Mouse (Mus musculus): ENCODE results near the gene Myo5c. TPM values are rescaled to one million over a fixed set of nuclear protein-coding genes. Genes with fewer than 3 reads are reported as not detected.

The Myo5c gene
- polyA plus RNA-seq, 1 experiment from 2014 or later, result 0.21 TPM

GRCm38 (mm10) chr9:75287636-75288035, 55.8 kb downstream of the Myo5c start:
- H3K36me3 ChIP-seq (ENCODE audit: poor library complexity, severe bottlenecking), result no peaks in the 10 kb centered on the region
- no peak for ATAC-seq
- no peak overlapping the region for H3K4me2 ChIP-seq
- H3K27me3 ChIP-seq, result no peaks in the 10 kb centered on the region
- no peak overlapping the region for H3K4me3 ChIP-seq
- no peaks in the 10 kb centered on the region for H3K9me3 ChIP-seq (replicated peaks)
- H3K27ac ChIP-seq, result no peak overlapping the region
- WGBS, result 72% methylated on average over 6 of the region's 6 CpGs
- no peaks in the 10 kb centered on the region for H3K4me1 ChIP-seq
- H3K9ac ChIP-seq, result no peak overlapping the region

DNA sequence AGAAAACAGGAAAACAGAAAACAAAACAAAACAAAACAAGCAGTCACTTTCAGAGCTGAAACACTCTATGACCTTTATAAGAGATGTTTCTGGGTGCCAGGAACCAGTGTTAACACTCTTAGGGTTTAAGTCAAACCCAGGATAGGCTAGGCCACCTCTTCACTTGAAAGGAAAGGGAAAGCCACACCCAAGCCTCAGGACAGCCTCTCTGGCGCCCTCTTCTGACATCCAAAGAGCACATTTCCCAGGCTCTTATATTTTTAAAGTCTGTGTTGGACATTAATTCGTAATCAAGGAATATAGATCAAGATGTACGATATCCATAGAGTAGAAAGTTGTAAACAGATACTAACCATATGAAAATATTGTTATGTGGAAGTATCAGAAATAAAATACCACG, 57.7 kb downstream of the Myo5c start:
- H3K9me3 ChIP-seq (replicated peaks), result no peaks in the 10 kb centered on the region
- ATAC-seq, result no peak
- H3K9ac ChIP-seq, result no peak overlapping the region
- H3K4me3 ChIP-seq, result no peak overlapping the region
- H3K4me2 ChIP-seq, result no peak overlapping the region
- H3K4me1 ChIP-seq, result no peaks in the 10 kb centered on the region
- no peaks in the 10 kb centered on the region for H3K36me3 ChIP-seq (ENCODE audit: poor library complexity, severe bottlenecking)
- 49% methylated on average over 4 of the region's 4 CpGs for WGBS
- H3K27me3 ChIP-seq, result no peaks in the 10 kb centered on the region
- no peak overlapping the region for H3K27ac ChIP-seq

DNA sequence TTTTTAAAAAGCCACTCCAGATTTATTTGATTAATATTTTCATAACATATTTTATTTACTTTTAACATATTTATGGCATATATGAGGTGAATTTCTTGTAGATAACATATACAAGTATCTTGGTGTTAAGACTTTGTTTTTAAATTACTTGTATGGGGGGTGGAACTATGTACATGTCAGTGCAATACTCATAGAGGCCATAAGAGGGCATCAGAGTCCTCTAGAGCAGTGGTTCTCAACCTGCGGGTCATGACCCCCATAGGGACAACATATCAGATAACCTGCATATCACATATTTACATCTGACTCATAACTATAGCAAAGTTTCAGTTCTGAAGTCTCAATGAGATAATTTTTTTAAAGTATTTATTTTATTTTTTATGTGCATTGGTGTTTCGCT, 67.5 kb downstream of the Myo5c start:
- H3K36me3 ChIP-seq (ENCODE audit: poor library complexity, severe bottlenecking), result no peaks in the 10 kb centered on the region
- H3K4me2 ChIP-seq, result no peak overlapping the region
- no peak for ATAC-seq
- H3K9ac ChIP-seq, result no peak overlapping the region
- H3K27ac ChIP-seq, result no peak overlapping the region
- 85% methylated on average over 2 of the region's 2 CpGs for WGBS
- H3K27me3 ChIP-seq, result no peaks in the 10 kb centered on the region
- 0 out of 2 replicates have a peak, but pooled peaks cover 3% of the 10 kb centered on the region for H3K4me1 ChIP-seq
- H3K4me3 ChIP-seq, result no peak overlapping the region
- no peaks in the 10 kb centered on the region for H3K9me3 ChIP-seq (replicated peaks)

GRCm38 (mm10) chr9:75303033-75303432, 71.2 kb downstream of the Myo5c start:
- H3K4me2 ChIP-seq, result no peak overlapping the region
- no peaks in the 10 kb centered on the region for H3K9me3 ChIP-seq (replicated peaks)
- H3K9ac ChIP-seq, result no peak overlapping the region
- H3K36me3 ChIP-seq (ENCODE audit: poor library complexity, severe bottlenecking), result no peaks in the 10 kb centered on the region
- H3K27ac ChIP-seq, result no peak overlapping the region
- ATAC-seq, result no peak
- no peaks in the 10 kb centered on the region for H3K27me3 ChIP-seq
- 77% methylated on average over 2 of the region's 2 CpGs for WGBS
- no peak overlapping the region for H3K4me3 ChIP-seq
- 0 out of 2 replicates have a peak, but pooled peaks cover 3% of the 10 kb centered on the region for H3K4me1 ChIP-seq

DNA sequence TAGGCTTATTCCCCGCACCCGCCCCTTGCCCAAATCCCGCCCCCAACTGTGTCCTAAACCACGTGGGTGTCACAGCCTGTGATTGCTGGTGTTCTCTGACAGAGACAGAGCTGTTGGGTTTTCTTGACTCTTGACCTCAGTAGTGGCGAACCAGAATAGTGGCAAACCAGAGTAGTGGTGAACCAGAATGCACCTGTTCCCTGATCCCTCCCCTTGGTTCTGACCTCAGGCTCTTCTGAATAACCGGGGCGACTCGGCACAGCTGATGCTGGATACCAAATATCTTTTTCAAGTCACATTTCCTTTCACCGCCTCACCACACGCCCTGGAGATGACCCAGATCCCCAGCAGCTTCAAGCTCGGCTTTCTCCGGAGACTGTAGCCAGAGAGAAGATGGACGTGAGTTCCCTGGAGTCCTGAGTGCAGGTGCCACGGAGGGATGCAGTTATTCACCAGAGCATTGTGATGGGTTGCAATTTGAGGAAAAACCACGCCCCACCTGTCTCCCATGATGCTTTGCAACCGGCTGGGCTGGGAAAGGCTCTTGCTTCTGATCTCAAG, 72.0 kb downstream of the Myo5c start:
- Histone ChIP-seq H3K36me3 (ENCODE audit: poor library complexity, severe bottlenecking) (no peaks in the 10 kb centered on the region), H3K9ac (no peak overlapping the region), H3K4me1 (0 out of 2 replicates have a peak, but pooled peaks cover 3% of the 10 kb centered on the region), H3K9me3 (replicated peaks) (no peaks in the 10 kb centered on the region), H3K4me2 (peak overlapping the region; percentile 34), H3K4me3 (no peak overlapping the region), H3K27me3 (no peaks in the 10 kb centered on the region), H3K27ac (no peak overlapping the region)
- no peak for ATAC-seq
- 35% methylated on average over 16 of the region's 16 CpGs for WGBS

- 30% methylated on average over 7 of the region's 7 CpGs for WGBS
- H3K4me3 ChIP-seq, result no peak overlapping the region
- H3K9ac ChIP-seq, result no peak overlapping the region
- no peaks in the 10 kb centered on the region for H3K36me3 ChIP-seq (ENCODE audit: poor library complexity, severe bottlenecking)
- no peak for ATAC-seq
- H3K4me1 ChIP-seq, result 0 out of 2 replicates have a peak, but pooled peaks cover 3% of the 10 kb centered on the region
- no peak overlapping the region for H3K27ac ChIP-seq
- H3K4me2 ChIP-seq, result peak overlapping the region; percentile 34
- no peaks in the 10 kb centered on the region for H3K27me3 ChIP-seq
- no peaks in the 10 kb centered on the region for H3K9me3 ChIP-seq (replicated peaks)
Observed at GRCm38 (mm10) chr9:75304286-75304685, 72.5 kb downstream of the Myo5c start.

GRCm38 (mm10) chr9:75306126-75306898, 74.5 kb downstream of the Myo5c start, which contains the start of gene Gnb5:
Gene Gnb5 (plus strand): TSS chr9:75306288.
- no peak within 1 kb of the TSS for H3K4me2 ChIP-seq
- no peak for ATAC-seq
- 0 out of 2 replicates have a peak, but pooled peaks cover 3% of the 10 kb centered on the region for H3K4me1 ChIP-seq
- no peaks in the 10 kb centered on the region for H3K27me3 ChIP-seq
- H3K9ac ChIP-seq, result no peak within 1 kb of the TSS
- H3K4me3 ChIP-seq, result no peak within 1 kb of the TSS
- H3K27ac ChIP-seq, result no peak within 1 kb of the TSS
- WGBS, result 74% methylated on average over 11 of the region's 11 CpGs
- no peaks in the 10 kb centered on the region for H3K36me3 ChIP-seq (ENCODE audit: poor library complexity, severe bottlenecking)
- H3K9me3 ChIP-seq (replicated peaks), result no peaks in the 10 kb centered on the region

DNA sequence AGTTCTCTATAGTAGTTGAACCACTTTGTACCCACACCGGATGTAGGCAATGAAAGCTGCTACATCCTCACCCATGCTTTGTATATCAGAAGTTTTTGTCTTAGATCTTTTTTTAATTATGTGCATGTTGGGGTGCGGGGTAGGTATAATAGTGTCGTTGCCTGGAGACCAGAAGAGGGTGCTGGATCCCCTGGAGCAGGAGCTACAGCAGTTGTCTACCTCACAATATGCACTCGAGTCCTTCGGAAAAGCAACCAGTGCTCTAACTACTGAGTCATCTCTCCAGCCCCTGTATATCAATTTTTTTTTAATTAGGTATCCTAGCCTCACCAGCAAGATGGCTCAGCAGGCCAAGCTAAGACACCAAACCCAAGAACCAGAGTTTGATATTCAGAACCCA, 75.2 kb downstream of the Myo5c start:
- Histone ChIP-seq H3K9ac (no peak overlapping the region), H3K9me3 (replicated peaks) (no peaks in the 10 kb centered on the region), H3K27ac (no peak overlapping the region), H3K36me3 (ENCODE audit: poor library complexity, severe bottlenecking) (no peaks in the 10 kb centered on the region), H3K4me2 (no peak overlapping the region), H3K4me3 (no peak overlapping the region), H3K27me3 (no peaks in the 10 kb centered on the region), H3K4me1 (0 out of 2 replicates have a peak, but pooled peaks cover 3% of the 10 kb centered on the region)
- no peak for ATAC-seq
- 89% methylated on average over 5 of the region's 5 CpGs for WGBS

DNA sequence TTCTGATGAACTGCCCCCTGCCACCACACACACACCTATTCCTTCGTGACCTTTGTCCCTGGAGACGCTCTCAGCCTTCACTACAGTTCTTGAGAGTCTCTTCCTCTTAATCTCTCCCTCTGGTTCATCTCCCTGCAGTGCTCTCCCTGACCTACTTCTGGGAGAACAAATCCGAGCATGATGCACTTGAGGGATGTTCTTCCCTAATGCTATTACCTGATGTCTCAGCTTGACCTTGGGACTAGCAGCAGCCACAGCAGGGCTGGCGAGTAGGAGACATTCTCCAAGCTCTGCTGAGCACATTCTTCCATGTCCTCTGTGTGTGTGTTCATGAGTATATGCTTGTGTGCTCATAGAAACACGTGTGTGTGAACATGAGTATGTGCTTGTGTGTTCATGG, 76.8 kb downstream of the Myo5c start:
- Histone ChIP-seq H3K9me3 (replicated peaks) (no peaks in the 10 kb centered on the region), H3K27me3 (no peaks in the 10 kb centered on the region)
- WGBS, result 62% methylated on average over 5 of the region's 5 CpGs

DNA sequence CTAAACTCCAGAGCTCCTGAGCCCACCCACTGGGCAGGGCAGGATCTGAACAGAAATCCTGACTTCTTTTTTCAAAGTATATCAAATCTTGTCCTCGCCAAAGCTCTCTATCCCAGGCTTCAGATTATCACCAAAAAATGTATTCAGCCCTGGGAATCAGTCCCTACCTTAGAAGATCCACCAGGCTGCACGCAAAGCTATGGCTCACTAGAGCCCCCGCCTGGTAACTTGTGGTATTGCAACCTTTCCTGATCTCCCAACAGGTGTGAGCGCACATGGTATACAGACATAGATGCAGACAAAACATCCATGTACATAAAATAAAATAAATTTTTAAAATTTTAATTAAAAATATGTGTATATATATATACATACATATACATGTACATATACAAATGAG, 80.2 kb downstream of the Myo5c start:
- no peak for ATAC-seq
- Histone ChIP-seq H3K36me3 (ENCODE audit: poor library complexity, severe bottlenecking) (no peaks in the 10 kb centered on the region), H3K4me2 (no peak overlapping the region), H3K9me3 (replicated peaks) (no peaks in the 10 kb centered on the region), H3K9ac (no peak overlapping the region), H3K4me1 (peaks cover 18% of the 10 kb centered on the region), H3K27ac (no peak overlapping the region), H3K27me3 (no peaks in the 10 kb centered on the region), H3K4me3 (no peak overlapping the region)
- WGBS, result 11% methylated on average over 4 of the region's 4 CpGs

More for the DNA sequence above, 76.8 kb downstream of the Myo5c start:
- H3K4me3 ChIP-seq, result no peak overlapping the region
- no peak overlapping the region for H3K27ac ChIP-seq
- no peak overlapping the region for H3K4me2 ChIP-seq
- H3K36me3 ChIP-seq (ENCODE audit: poor library complexity, severe bottlenecking), result no peaks in the 10 kb centered on the region
- peaks cover 7% of the 10 kb centered on the region; the same call in 1 of the 2 replicates for H3K4me1 ChIP-seq
- no peak for ATAC-seq
- H3K9ac ChIP-seq, result no peak overlapping the region

- WGBS, result 2% methylated on average over 7 of the region's 11 CpGs
- ATAC-seq, result peak; percentile 26
- Histone ChIP-seq H3K4me1 (peaks cover 18% of the 10 kb centered on the region), H3K36me3 (ENCODE audit: poor library complexity, severe bottlenecking) (no peaks in the 10 kb centered on the region), H3K27me3 (no peaks in the 10 kb centered on the region), H3K4me3 (peak overlapping the region; percentile 77), H3K27ac (peak overlapping the region; percentile 59), H3K9ac (peak overlapping the region; percentile 82), H3K4me2 (peak overlapping the region; percentile 83), H3K9me3 (replicated peaks) (no peaks in the 10 kb centered on the region)
Observed at GRCm38 (mm10) chr9:75313138-75313831, 81.5 kb downstream of the Myo5c start.
